Mouse (Mus musculus) liver, embryonic 11.5 days (tissue): Measurements from ENCODE around the gene Wbp2nl. TPM values are rescaled to one million over a fixed set of nuclear protein-coding genes. Genes with fewer than 3 reads are reported as not detected.
A peak's percentile ranks its signal among the peaks of the same experiment; 100 is the strongest.

Experiments used
- ATAC-seq: fragments of 200-750 bp; cut with Nextera tagmentation; replicated peaks from 2 replicates; pipeline ENCODE4 v1.8.0; 2017; ENCODE audit warnings: moderate number of reproducible peaks, mild to moderate bottlenecking, moderate TSS enrichment, moderate library complexity; ENCODE audit not compliant: low FRiP score
- DNase-seq: peaks from one replicate; pipeline ENCODE4 v3.0.0-alpha.2; 2017; ENCODE audit warnings: low spot score
- H3K27ac ChIP-seq: fragments of 300-500 bp; sonication (generic); 2 replicates; pipeline ENCODE4 v1.5.1; 2014; ENCODE audit warnings: mild to moderate bottlenecking, low read depth, low read length, control low read depth
- H3K27me3 ChIP-seq: fragments of 300-500 bp; sonication (generic); replicated peaks from 2 replicates; pipeline ENCODE4 v1.6.1; 2014; ENCODE audit warnings: low read length, mixed read lengths; ENCODE audit not compliant: control insufficient read depth, insufficient read depth
- H3K36me3 ChIP-seq: fragments of 300-500 bp; sonication (generic); 2 replicates; pipeline ENCODE4 v1.6.1; 2014; ENCODE audit warnings: mild to moderate bottlenecking, low read length, moderate library complexity, mixed read lengths; ENCODE audit not compliant: control insufficient read depth, insufficient read depth
- H3K4me1 ChIP-seq: fragments of 300-500 bp; sonication (generic); replicated peaks from 2 replicates; pipeline ENCODE4 v1.6.1; 2014; ENCODE audit warnings: low read length, mixed read lengths; ENCODE audit not compliant: control insufficient read depth, insufficient read depth
- H3K4me2 ChIP-seq: fragments of 300-500 bp; sonication (generic); 2 replicates; pipeline ENCODE4 v1.6.1; 2014; ENCODE audit warnings: mild to moderate bottlenecking, control low read depth, moderate library complexity
- H3K4me3 ChIP-seq: fragments of 300-500 bp; sonication (generic); 2 replicates; pipeline ENCODE4 v1.5.1; 2014; ENCODE audit warnings: low read depth, low read length, control low read depth
- H3K9ac ChIP-seq: fragments of 300-500 bp; sonication (generic); 2 replicates; pipeline ENCODE4 v1.6.1; 2014; ENCODE audit warnings: low read depth, low read length, control low read depth
- H3K9me3 ChIP-seq: fragments of 300-500 bp; sonication (generic); 2 replicates; pipeline ENCODE4 v1.6.1; 2016; ENCODE audit warnings: low read length, inconsistent platforms, mixed read lengths; ENCODE audit not compliant: control insufficient read depth
- WGBS: fragments of 180-500 bp; shearing (Covaris S2); extraction: QIAGEN DNeasy Blood & Tissue Kit; methylation state at CpG from one replicate; pipeline ENCODE4 v1.1.7; 2014; 5-methylcytosine and 5-hydroxymethylcytosine counted together
- polyA plus RNA-seq: library from polyadenylated mRNA; unstranded; fragments of >200 nt; fragmentation: Nextera tagmentation; extraction: Ambion mirVana; gene quantifications from 2 replicates; pipeline ENCODE4 v1.2.1, GENCODE M21; 2014

The Wbp2nl gene
- polyA plus RNA-seq, 1 experiment from 2014 or later = 0.58 TPM

GRCm38 (mm10) chr15:82341675-82342542 lies 43.2 kb downstream of the Wbp2nl start:
- Histone ChIP-seq H3K9ac (peak overlapping the region; percentile 96), H3K27ac (peak overlapping the region; percentile 99), H3K9me3 (no peaks in the 10 kb centered on the region), H3K27me3 (no peaks in the 10 kb centered on the region), H3K4me3 (peak overlapping the region; percentile 72), H3K36me3 (peaks cover 8% of the 10 kb centered on the region; the same call in 1 of the 2 replicates), H3K4me1 (peaks cover 77% of the 10 kb centered on the region), H3K4me2 (peak overlapping the region; percentile 97)
- DNase-seq (peak; percentile 68), ATAC-seq (peak; percentile 71)
- 22% methylated on average over 15 of the region's 15 CpGs for WGBS

GRCm38 (mm10) chr15:82342543-82342935 lies 43.8 kb downstream of the Wbp2nl start:
- WGBS = 52% methylated on average over 5 of the region's 5 CpGs
- H3K9ac ChIP-seq = peak overlapping the region; percentile 96
- H3K27me3 ChIP-seq = no peaks in the 10 kb centered on the region
- peaks cover 78% of the 10 kb centered on the region for H3K4me1 ChIP-seq
- no peak for DNase-seq
- H3K4me3 ChIP-seq = peak overlapping the region; percentile 72
- peaks cover 8% of the 10 kb centered on the region; the same call in 1 of the 2 replicates for H3K36me3 ChIP-seq
- no peak for ATAC-seq
- peak overlapping the region; percentile 97 for H3K4me2 ChIP-seq
- no peaks in the 10 kb centered on the region for H3K9me3 ChIP-seq
- peak overlapping the region; percentile 99 for H3K27ac ChIP-seq

- Histone ChIP-seq H3K27ac (peak overlapping the region; percentile 99), H3K27me3 (no peaks in the 10 kb centered on the region), H3K4me2 (peak overlapping the region; percentile 97), H3K4me1 (peaks cover 75% of the 10 kb centered on the region), H3K9me3 (no peaks in the 10 kb centered on the region), H3K9ac (peak overlapping the region; percentile 96; the same call in 1 of the 2 replicates), H3K36me3 (peaks cover 13% of the 10 kb centered on the region), H3K4me3 (peak overlapping the region; percentile 19)
- WGBS = 88% methylated on average over 27 of the region's 27 CpGs
- DNase-seq (no peak), ATAC-seq (no peak)
These were observed 44.9 kb downstream of the Wbp2nl start for GRCm38 (mm10) chr15:82343368-82344287.

GRCm38 (mm10) chr15:82344971-82345370 lies 46.2 kb downstream of the Wbp2nl start:
- Histone ChIP-seq H3K4me1 (peaks cover 70% of the 10 kb centered on the region), H3K4me2 (peak overlapping the region; percentile 97)

GRCm38 (mm10) chr15:82345820-82346470 lies 47.2 kb downstream of the Wbp2nl start:
- peaks cover 62% of the 10 kb centered on the region for H3K4me1 ChIP-seq

More at GRCm38 (mm10) chr15:82344971-82345370, 46.2 kb downstream of the Wbp2nl start:
- Histone ChIP-seq H3K4me3 (no peak overlapping the region), H3K9me3 (no peaks in the 10 kb centered on the region), H3K27ac (peak overlapping the region; percentile 70), H3K27me3 (no peaks in the 10 kb centered on the region), H3K36me3 (peaks cover 26% of the 10 kb centered on the region), H3K9ac (peak overlapping the region; percentile 50)
- DNase-seq (no peak), ATAC-seq (no peak)
- WGBS = 69% methylated on average over 6 of the region's 6 CpGs

GRCm38 (mm10) chr15:82346580-82347302 lies 48.0 kb downstream of the Wbp2nl start:
- 43% methylated on average over 14 of the region's 14 CpGs for WGBS
- H3K36me3 ChIP-seq = peaks cover 26% of the 10 kb centered on the region
- DNase-seq = no peak

More at GRCm38 (mm10) chr15:82345820-82346470, 47.2 kb downstream of the Wbp2nl start:
- peak overlapping the region; percentile 82 for H3K9ac ChIP-seq
- H3K36me3 ChIP-seq = peaks cover 26% of the 10 kb centered on the region
- H3K4me3 ChIP-seq = peak overlapping the region; percentile 69
- DNase-seq (peak; percentile 98), ATAC-seq (peak; percentile 89)
- no peaks in the 10 kb centered on the region for H3K9me3 ChIP-seq
- H3K27ac ChIP-seq = peak overlapping the region; percentile 89
- 0% methylated on average over 51 of the region's 51 CpGs for WGBS
- no peaks in the 10 kb centered on the region for H3K27me3 ChIP-seq
- H3K4me2 ChIP-seq = peak overlapping the region; percentile 99

GRCm38 (mm10) chr15:82347303-82347676 lies 48.5 kb downstream of the Wbp2nl start:
- no peaks in the 10 kb centered on the region for H3K9me3 ChIP-seq
- peak overlapping the region; percentile 99 for H3K4me2 ChIP-seq
- H3K27me3 ChIP-seq = no peaks in the 10 kb centered on the region
- H3K9ac ChIP-seq = peak overlapping the region; percentile 82
- DNase-seq (no peak), ATAC-seq (no peak)
- H3K36me3 ChIP-seq = peaks cover 26% of the 10 kb centered on the region
- WGBS = 60% methylated on average over 4 of the region's 4 CpGs
- peak overlapping the region; percentile 79 for H3K27ac ChIP-seq
- peak overlapping the region; percentile 69 for H3K4me3 ChIP-seq
- peaks cover 67% of the 10 kb centered on the region for H3K4me1 ChIP-seq

More at GRCm38 (mm10) chr15:82346580-82347302, 48.0 kb downstream of the Wbp2nl start:
- no peaks in the 10 kb centered on the region for H3K9me3 ChIP-seq
- ATAC-seq = no peak
- no peaks in the 10 kb centered on the region for H3K27me3 ChIP-seq
- peak overlapping the region; percentile 79 for H3K27ac ChIP-seq
- H3K4me1 ChIP-seq = peaks cover 67% of the 10 kb centered on the region
- H3K9ac ChIP-seq = peak overlapping the region; percentile 82
- peak overlapping the region; percentile 69 for H3K4me3 ChIP-seq
- H3K4me2 ChIP-seq = peak overlapping the region; percentile 99
